Mouse (Mus musculus): Measurements from ENCODE around the gene Chst14.

DNA sequence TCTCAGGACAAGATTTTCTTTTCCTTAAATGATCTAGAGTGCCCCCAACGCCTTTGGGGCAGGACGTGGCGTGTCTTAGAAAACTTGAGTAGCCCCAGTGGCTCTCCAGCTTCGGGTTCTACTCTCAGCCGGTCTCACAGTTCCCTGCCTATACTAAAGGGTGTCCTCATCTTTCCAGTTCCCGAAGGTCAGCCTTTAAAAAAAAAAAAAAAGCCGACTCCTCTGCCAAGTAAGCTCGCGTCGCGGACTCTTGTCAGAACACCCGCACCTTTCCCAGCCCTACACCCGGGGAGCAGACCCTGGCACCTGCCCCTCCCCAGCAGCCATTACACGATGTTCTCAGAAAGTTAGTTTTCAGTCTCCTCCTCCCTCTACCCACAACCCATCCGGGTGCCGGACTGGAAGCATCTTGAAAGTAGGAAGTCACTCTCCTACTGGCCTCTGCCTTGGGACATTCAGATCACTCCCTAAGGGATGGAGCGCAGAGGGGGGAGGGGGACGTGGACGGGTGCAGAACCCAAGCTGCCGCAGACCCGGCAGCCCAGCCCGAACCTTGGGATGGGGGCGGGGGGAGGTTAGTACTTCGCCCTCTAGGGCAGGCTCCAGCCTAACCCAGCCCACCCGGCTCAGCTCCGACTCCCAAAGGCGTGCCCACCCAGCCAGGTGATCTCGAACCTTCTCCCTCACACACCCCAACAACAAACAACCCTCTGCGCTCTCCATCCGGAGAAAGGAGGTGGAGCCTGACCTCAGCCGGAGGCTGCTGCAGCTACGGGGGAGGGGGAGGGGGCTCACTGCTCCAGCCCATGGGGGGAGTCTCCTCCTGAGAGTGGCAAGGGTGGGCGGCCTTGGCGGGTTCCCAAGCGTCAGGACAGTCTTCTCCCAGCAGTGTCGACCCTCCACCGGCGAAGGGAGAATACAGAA is 30.0 kb upstream of the Chst14 start:
- no peak for TF ChIP-seq CTCF (IDR thresholded peaks at IDR 0.05; ENCODE audit: low read depth, low read length)
- TF ChIP-seq GATA1 (IDR thresholded peaks at IDR 0.05; ENCODE audit: borderline replicate concordance, low read length), result no peak
- TF ChIP-seq GATA2 (IDR thresholded peaks at IDR 0.05; ENCODE audit: borderline replicate concordance, low read depth, low read length), result no peak
